Mouse (Mus musculus) lung, adult 2 months (tissue): ENCODE data around the gene Acr.

Source experiments
- CTCF ChIP-seq: fragments of 200-500 bp; IDR thresholded peaks from 2 replicates; pipeline ENCODE4 v1.5.1; 2011; ENCODE audit warnings: mild to moderate bottlenecking, low read length, control low read depth; ENCODE audit not compliant: insufficient read depth
- POLR2A ChIP-seq: fragments of 200-500 bp; IDR thresholded peaks from 2 replicates; pipeline ENCODE4 v1.6.1; 2011; ENCODE audit warnings: low read depth, mild to moderate bottlenecking, control low read depth, low read length, borderline replicate concordance; ENCODE audit errors: extremely low read depth

GRCm38 (mm10) chr15:89548837-89549236 lies 19.3 kb upstream of the Acr start:
- TF ChIP-seq CTCF (no peak), POLR2A (no peak)
